Mouse (Mus musculus): ENCODE results near the gene Fgfr2. TPM values are rescaled to one million over a fixed set of nuclear protein-coding genes. Genes with fewer than 3 reads are reported as not detected.

Fgfr2 gene
- total RNA-seq, 1 experiment: 37.5 TPM

DNA sequence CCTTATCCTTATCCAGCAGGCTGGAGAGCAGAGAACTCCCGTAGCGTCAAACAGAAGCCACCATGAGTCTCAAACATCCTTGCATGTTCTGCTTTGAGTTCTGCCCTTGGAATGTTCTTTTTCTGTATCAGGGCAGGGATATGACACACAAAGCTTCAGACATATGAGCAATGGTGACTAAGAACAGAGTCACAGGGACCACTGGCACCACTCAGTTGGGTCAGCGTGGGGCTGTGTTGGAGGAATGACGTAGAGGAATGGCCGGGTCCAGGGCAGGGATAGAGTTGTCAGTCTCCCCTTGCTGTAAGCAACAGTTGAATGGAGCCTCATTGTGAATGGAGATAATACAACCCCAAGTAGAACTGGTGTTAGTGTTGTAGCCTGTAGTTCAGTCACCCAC is 9.6 kb upstream of the Fgfr2 start:
- no peak overlapping the region for H3K27ac ChIP-seq (ENCODE audit: insufficient read depth, low read depth, low read length, poor library complexity, severe bottlenecking)
- TF ChIP-seq ZNF384 (IDR thresholded peaks at IDR 0.05; ENCODE audit: low read depth, low read length) (no peak), MAFK (IDR thresholded peaks at IDR 0.05; ENCODE audit: insufficient read depth, low read depth, low read length) (no peak), ZC3H11A (IDR thresholded peaks at IDR 0.05; ENCODE audit: borderline replicate concordance, low read depth, low read length) (no peak), HCFC1 (IDR thresholded peaks at IDR 0.05; ENCODE audit: borderline replicate concordance, insufficient read depth, low read length) (no peak), CHD2 (IDR thresholded peaks at IDR 0.05; ENCODE audit: low read depth, low read length) (no peak)
- in situ Hi-C loops (cut with MboI; ENCODE audit: low sequenced_read_pairs in 2 of 2, unreplicated experiment in 2 of 2): no loop called here

DNA sequence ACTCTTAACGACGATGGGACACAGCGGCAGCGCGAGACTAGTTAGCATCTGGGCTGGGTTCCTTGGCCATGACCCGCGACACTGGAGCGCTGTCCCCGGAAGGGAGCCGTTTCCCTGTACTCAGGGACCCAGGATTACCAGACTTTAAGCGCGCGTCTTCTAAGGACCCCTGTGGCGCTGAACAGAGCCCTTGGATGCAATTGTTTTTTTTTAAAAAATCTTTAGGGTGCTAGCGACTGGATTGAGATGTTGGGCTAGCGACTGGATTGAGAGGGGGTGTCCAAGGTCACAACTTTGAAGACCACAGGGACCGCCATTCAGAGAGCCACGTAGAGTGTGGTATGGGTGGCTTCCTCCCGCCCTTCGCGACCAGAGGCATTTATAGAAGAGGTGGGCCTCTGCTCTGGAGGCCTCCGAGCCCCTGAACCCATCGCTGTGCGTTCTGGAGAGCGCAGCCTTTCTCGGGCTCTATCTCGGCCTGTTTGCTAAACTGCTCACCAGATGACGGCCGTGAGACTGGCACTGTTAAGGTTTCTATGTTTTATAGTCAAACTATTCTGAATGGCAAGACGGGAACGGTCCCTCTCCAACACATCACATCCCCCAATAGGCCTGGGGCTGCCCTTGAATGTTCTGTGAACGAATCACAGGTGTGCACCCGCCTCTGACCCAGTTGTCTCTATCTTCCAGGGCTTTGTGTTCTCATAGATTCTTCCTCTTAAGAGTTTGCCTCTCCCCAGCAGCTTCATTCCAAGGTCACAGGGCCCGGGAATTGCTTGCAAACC is 1.7 kb upstream of the Fgfr2 start:
- Histone ChIP-seq H3K27ac (ENCODE audit: insufficient read depth, low read depth, low read length, poor library complexity, severe bottlenecking) (peak overlapping the region; percentile 98), H3K9ac (ENCODE audit: insufficient read depth, low read depth, low read length, poor library complexity, severe bottlenecking) (peak overlapping the region; percentile 94), H3K4me1 (ENCODE audit: control insufficient read depth in 2 of 2, insufficient read depth in 2 of 2, low read length in 2 of 2, poor library complexity in 1 of 2) (peaks cover 4 to 7% of the 10 kb centered on the region in 2 experiments), H3K4me3 (ENCODE audit: insufficient read depth in 1 of 2, low read depth in 1 of 2, low read length in 2 of 2, poor library complexity in 1 of 2, severe bottlenecking in 1 of 2) (peak overlapping the region; percentile 77 to 99), H3K36me3 (ENCODE audit: control insufficient read depth, insufficient read depth, low read length, poor library complexity, severe bottlenecking) (peaks cover 3% of the 10 kb centered on the region; the same call in 1 of the 2 replicates), H3K9me3 (ENCODE audit: control insufficient read depth, insufficient read depth, low read depth, low read length) (no peaks in the 10 kb centered on the region)
- TF ChIP-seq HCFC1 (IDR thresholded peaks at IDR 0.05; ENCODE audit: borderline replicate concordance, insufficient read depth, low read length) (no peak), ZNF384 (IDR thresholded peaks at IDR 0.05; ENCODE audit: low read depth, low read length) (no peak), MAFK (IDR thresholded peaks at IDR 0.05; ENCODE audit: insufficient read depth, low read depth, low read length) (no peak), ZC3H11A (IDR thresholded peaks at IDR 0.05; ENCODE audit: borderline replicate concordance, low read depth, low read length) (no peak), CHD2 (IDR thresholded peaks at IDR 0.05; ENCODE audit: low read depth, low read length) (no peak)
- in situ Hi-C loops (cut with MboI; ENCODE audit: low sequenced_read_pairs in 2 of 2, unreplicated experiment in 2 of 2): no loop called here
- no peak for DNase-seq (ENCODE audit: low read depth, low spot score)

More for the DNA sequence above, 9.6 kb upstream of the Fgfr2 start:
- Histone ChIP-seq H3K9me3 (ENCODE audit: control insufficient read depth, insufficient read depth, low read depth, low read length) (no peaks in the 10 kb centered on the region), H3K4me3 (ENCODE audit: insufficient read depth in 1 of 2, low read depth in 1 of 2, low read length in 2 of 2, poor library complexity in 1 of 2, severe bottlenecking in 1 of 2) (no peak overlapping the region), H3K9ac (ENCODE audit: insufficient read depth, low read depth, low read length, poor library complexity, severe bottlenecking) (no peak overlapping the region), H3K36me3 (ENCODE audit: control insufficient read depth, insufficient read depth, low read length, poor library complexity, severe bottlenecking) (no peaks in the 10 kb centered on the region), H3K4me1 (ENCODE audit: control insufficient read depth in 2 of 2, insufficient read depth in 2 of 2, low read length in 2 of 2, poor library complexity in 1 of 2) (no peaks in the 10 kb centered on the region)
- DNase-seq (ENCODE audit: low read depth, low spot score): no peak

DNA sequence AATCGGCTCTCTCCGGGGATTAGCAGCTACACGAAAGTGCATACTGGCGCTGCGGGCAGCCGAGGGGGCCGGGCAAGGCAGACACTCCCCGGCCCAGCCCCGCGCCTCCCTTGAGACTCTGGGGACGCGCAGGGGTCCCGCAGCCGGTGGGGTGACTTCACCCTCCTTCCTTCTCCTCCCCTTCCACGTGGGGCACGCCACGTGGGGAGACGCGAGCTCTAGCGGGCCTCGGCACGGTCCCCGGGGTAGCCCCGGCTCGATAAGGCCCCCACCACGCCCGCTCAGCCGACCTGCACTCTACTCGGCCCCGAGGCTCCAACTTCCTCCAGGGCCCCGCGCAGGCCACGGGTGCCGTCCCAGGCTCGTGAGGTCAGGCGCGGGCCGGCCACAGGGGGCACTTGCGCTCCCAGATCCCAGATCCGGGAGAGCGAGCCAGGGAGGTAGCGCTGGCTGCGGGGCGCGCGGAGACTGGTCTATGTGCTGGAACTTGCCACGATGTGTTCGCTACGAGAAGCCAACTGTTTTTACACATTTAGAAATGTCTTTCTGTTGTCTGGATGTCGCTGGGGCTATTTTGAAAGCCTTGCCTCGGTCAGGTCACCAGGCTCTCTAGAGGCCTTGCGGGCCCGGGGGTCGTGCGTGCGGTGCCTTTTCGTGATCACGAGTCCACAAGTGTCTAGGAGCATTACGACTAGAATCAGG is 1.0 kb upstream of the Fgfr2 start, which contains the start of gene Ctbp2:
Gene Ctbp2, minus strand, starts transcription at position 356 of the 702 bp plus-strand sequence.
- TF ChIP-seq MAFK (IDR thresholded peaks at IDR 0.05; ENCODE audit: insufficient read depth, low read depth, low read length) (no peak), CHD2 (IDR thresholded peaks at IDR 0.05; ENCODE audit: low read depth, low read length) (no peak), ZC3H11A (IDR thresholded peaks at IDR 0.05; ENCODE audit: borderline replicate concordance, low read depth, low read length) (no peak), ZNF384 (IDR thresholded peaks at IDR 0.05; ENCODE audit: low read depth, low read length) (no peak), HCFC1 (IDR thresholded peaks at IDR 0.05; ENCODE audit: borderline replicate concordance, insufficient read depth, low read length) (no peak; the same call in 1 of the 2 replicates)
- Histone ChIP-seq H3K4me3 (ENCODE audit: insufficient read depth in 1 of 2, low read depth in 1 of 2, low read length in 2 of 2, poor library complexity in 1 of 2, severe bottlenecking in 1 of 2) (peak within 1 kb of the TSS; percentile 95 to 99), H3K27ac (ENCODE audit: insufficient read depth, low read depth, low read length, poor library complexity, severe bottlenecking) (peak within 1 kb of the TSS; percentile 98), H3K36me3 (ENCODE audit: control insufficient read depth, insufficient read depth, low read length, poor library complexity, severe bottlenecking) (peaks cover 3% of the 10 kb centered on the region; the same call in 1 of the 2 replicates), H3K4me1 (ENCODE audit: control insufficient read depth in 2 of 2, insufficient read depth in 2 of 2, low read length in 2 of 2, poor library complexity in 1 of 2) (peaks cover 7 to 8% of the 10 kb centered on the region in 2 experiments), H3K9ac (ENCODE audit: insufficient read depth, low read depth, low read length, poor library complexity, severe bottlenecking) (peak within 1 kb of the TSS; percentile 98), H3K9me3 (ENCODE audit: control insufficient read depth, insufficient read depth, low read depth, low read length) (no peaks in the 10 kb centered on the region)
- in situ Hi-C loops (cut with MboI; ENCODE audit: low sequenced_read_pairs in 2 of 2, unreplicated experiment in 2 of 2): no loop called here
- no peak for DNase-seq (ENCODE audit: low read depth, low spot score)

DNA sequence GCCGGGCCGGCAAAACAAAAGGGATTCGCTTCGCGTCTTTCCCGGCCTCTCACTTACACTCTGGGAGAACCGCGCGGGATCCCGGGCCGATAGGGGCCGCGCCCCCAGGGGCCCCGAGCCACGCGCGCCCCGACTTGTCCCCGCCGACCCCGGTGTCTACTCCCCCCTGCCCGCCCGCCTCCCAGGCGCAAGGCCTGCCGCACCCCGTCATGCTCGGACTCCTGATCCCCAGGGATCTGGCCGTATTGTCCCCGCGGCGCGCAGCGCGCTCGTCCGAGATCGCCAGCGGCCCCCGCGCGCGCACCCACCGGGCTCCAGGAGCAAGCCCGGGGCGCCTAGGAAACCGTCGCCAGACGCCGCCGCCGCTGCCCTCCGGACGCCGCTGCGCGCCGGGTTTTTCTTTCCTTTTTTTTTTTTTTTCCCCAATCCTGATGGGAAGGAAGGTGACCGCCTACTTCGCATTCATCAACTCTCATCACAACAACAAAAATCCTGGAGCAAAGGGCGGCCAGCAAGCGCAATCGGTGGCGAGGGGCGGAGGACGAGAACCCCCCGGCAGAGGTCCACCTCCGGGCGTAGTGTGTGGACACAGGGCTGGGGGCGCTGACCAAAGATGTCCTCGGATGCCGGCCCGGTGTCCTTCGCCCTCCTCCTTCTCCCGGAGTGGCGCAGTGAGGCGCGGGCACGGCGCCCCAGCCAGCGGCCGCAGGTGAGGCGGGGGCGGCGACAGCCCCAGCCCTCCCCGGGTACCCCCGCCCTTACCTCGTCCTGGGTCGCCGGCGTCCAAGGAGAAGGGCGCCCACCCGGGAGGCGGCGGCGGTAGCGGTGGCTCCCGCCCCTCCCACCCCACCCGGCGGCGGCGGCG is 539 bp downstream of the Fgfr2 start:
- peak overlapping the region; percentile 98 for H3K27ac ChIP-seq (ENCODE audit: insufficient read depth, low read depth, low read length, poor library complexity, severe bottlenecking)
- peaks cover 9 to 16% of the 10 kb centered on the region in 2 experiments for H3K4me1 ChIP-seq (ENCODE audit: control insufficient read depth in 2 of 2, insufficient read depth in 2 of 2, low read length in 2 of 2, poor library complexity in 1 of 2)
- no peak for DNase-seq (ENCODE audit: low read depth, low spot score)
- H3K9me3 ChIP-seq (ENCODE audit: control insufficient read depth, insufficient read depth, low read depth, low read length): no peaks in the 10 kb centered on the region
- in situ Hi-C loops (cut with MboI; ENCODE audit: low sequenced_read_pairs in 2 of 2, unreplicated experiment in 2 of 2): no loop called here
- H3K9ac ChIP-seq (ENCODE audit: insufficient read depth, low read depth, low read length, poor library complexity, severe bottlenecking): peak overlapping the region; percentile 98
- peak overlapping the region; percentile 95 to 99 for H3K4me3 ChIP-seq (ENCODE audit: insufficient read depth in 1 of 2, low read depth in 1 of 2, low read length in 2 of 2, poor library complexity in 1 of 2, severe bottlenecking in 1 of 2)
- TF ChIP-seq CHD2 (IDR thresholded peaks at IDR 0.05; ENCODE audit: low read depth, low read length): no peak
- no peak for TF ChIP-seq ZC3H11A (IDR thresholded peaks at IDR 0.05; ENCODE audit: borderline replicate concordance, low read depth, low read length)
- no peak for TF ChIP-seq HCFC1 (IDR thresholded peaks at IDR 0.05; ENCODE audit: borderline replicate concordance, insufficient read depth, low read length)
- no peak for TF ChIP-seq MAFK (IDR thresholded peaks at IDR 0.05; ENCODE audit: insufficient read depth, low read depth, low read length)
- peak; percentile 74 for TF ChIP-seq ZNF384 (IDR thresholded peaks at IDR 0.05; ENCODE audit: low read depth, low read length)
- peaks cover 3% of the 10 kb centered on the region; the same call in 1 of the 2 replicates for H3K36me3 ChIP-seq (ENCODE audit: control insufficient read depth, insufficient read depth, low read length, poor library complexity, severe bottlenecking)
